Mouse (Mus musculus) forebrain, embryonic 10.5 days (tissue): Measurements from ENCODE around the gene Exosc5. TPM values are rescaled to one million over a fixed set of nuclear protein-coding genes. Genes with fewer than 3 reads are reported as not detected.
A peak's percentile ranks its signal among the peaks of the same experiment; 100 is the strongest.

Experiments used
- DNase-seq: peaks from one replicate; pipeline ENCODE4 v3.0.0-alpha.2; 2017; ENCODE audit warnings: low spot score; ENCODE audit errors: extremely low spot score
- H3K27ac ChIP-seq: fragments of 300-500 bp; sonication (generic); 2 replicates; pipeline ENCODE4 v1.5.1; 2016; ENCODE audit warnings: mild to moderate bottlenecking
- H3K27me3 ChIP-seq: fragments of 300-500 bp; sonication (generic); 2 replicates; pipeline ENCODE4 v1.6.1; 2016; ENCODE audit warnings: mild to moderate bottlenecking; ENCODE audit not compliant: poor library complexity, severe bottlenecking
- H3K36me3 ChIP-seq: fragments of 300-500 bp; sonication (generic); replicated peaks from 2 replicates; pipeline ENCODE4 v1.6.1; 2016; ENCODE audit warnings: mild to moderate bottlenecking, moderate library complexity
- H3K4me1 ChIP-seq: fragments of 300-500 bp; sonication (generic); 2 replicates; pipeline ENCODE4 v1.6.1; 2016
- H3K4me3 ChIP-seq: fragments of 300-500 bp; sonication (generic); 2 replicates; pipeline ENCODE4 v1.5.1; 2016; ENCODE audit warnings: mild to moderate bottlenecking, moderate library complexity
- H3K9me3 ChIP-seq: fragments of 300-500 bp; sonication (generic); 2 replicates; pipeline ENCODE4 v1.6.1; 2016; ENCODE audit warnings: mild to moderate bottlenecking, moderate library complexity
- WGBS: fragments of 180-500 bp; shearing (Covaris S2); methylation state at CpG from one replicate; pipeline ENCODE4 v1.1.7; 2016; 5-methylcytosine and 5-hydroxymethylcytosine counted together
- polyA plus RNA-seq: library from polyadenylated mRNA; unstranded; fragments of >200 nt; fragmentation: Nextera tagmentation; extraction: Ambion mirVana; gene quantifications from 2 replicates; pipeline ENCODE4 v1.2.1, GENCODE M21; 2016

The Exosc5 gene
- polyA plus RNA-seq, 1 experiment from 2014 or later: 82.1 TPM

DNA sequence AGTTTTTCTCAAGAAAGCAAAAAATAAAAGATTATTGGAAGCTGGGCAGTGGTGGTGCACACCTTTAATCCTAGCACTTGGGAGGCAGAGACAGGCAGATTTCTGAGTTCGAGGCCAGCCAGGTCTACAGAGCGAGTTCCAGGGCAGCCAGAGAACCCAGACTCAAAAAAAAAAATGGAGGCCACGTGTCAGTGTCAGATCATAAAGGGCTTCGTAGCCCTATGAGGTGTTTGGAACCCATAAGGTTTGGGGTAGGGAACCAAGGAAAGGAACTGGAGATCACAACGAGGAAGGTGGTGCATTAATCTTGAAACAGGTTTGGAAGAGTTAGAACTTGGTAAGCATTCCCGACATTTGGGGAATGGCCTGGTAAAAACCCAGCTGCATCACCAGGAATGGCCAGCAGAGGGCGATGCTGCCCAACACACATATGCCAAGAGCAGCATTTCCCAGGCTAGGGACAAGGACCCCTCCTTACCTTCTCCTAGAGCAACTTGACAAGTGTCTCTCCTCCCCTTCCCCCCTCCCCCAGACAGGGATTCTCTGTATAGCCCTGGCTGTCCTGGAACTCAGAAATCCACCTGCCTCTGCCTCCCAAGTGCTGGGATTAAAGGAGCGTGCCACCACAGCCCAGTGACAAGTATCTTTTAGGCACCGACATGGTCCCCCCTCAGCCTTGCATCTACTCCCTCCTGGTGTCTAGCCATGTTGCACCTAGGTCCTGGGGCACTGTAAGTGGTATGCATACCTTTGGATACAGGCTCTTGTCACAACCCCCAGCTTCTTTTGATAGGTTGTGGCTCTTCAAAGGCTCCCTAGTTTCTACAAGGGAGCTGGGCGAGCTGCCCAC lies 61.0 kb downstream of the Exosc5 start:
- Histone ChIP-seq H3K4me1 (peaks cover 20% of the 10 kb centered on the region), H3K27ac (no peak overlapping the region), H3K27me3 (no peaks in the 10 kb centered on the region), H3K36me3 (peaks cover 71% of the 10 kb centered on the region), H3K4me3 (peak overlapping the region; percentile 72; the same call in 1 of the 2 replicates), H3K9me3 (no peaks in the 10 kb centered on the region)
- peak; percentile 80 for DNase-seq
- 61% methylated on average over 10 of the region's 10 CpGs for WGBS

DNA sequence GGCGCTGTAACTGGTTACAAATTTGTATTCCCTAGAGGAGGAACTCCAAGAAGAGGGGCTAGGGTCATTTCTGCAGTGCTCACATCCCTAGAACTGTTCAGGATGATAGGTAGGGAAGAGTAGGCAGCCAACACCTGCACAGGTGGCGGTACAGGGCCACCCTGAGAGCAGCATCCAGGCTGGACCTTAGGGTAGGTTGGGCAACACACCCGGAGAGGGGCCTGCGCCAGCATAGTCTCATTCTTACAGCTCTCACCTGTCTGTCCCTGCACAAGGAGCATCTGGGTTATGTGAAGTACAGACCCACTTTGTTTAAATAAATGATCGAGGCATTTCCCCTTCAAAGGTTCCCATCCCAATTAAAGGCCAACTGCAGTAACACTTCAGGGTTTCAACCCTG lies 61.8 kb downstream of the Exosc5 start:
- no peaks in the 10 kb centered on the region for H3K9me3 ChIP-seq
- DNase-seq: no peak
- H3K4me3 ChIP-seq: no peak overlapping the region
- no peaks in the 10 kb centered on the region for H3K27me3 ChIP-seq
- H3K36me3 ChIP-seq: peaks cover 71% of the 10 kb centered on the region
- no peak overlapping the region for H3K27ac ChIP-seq
- 91% methylated on average over 5 of the region's 5 CpGs for WGBS
- peaks cover 20% of the 10 kb centered on the region for H3K4me1 ChIP-seq

Other genes starting within 250 kb of the Exosc5 start
- 0.43 and 0.71 TPM in 2 replicates for gene Cxcl17, start 246.3 kb upstream of the Exosc5 start, polyA plus RNA-seq
- 0.81 and 0.91 TPM in 2 replicates for gene Ceacam1, start 181.6 kb upstream of the Exosc5 start, polyA plus RNA-seq
- not detected in 2 replicates for gene Ceacam2, start 119.3 kb upstream of the Exosc5 start, polyA plus RNA-seq
- not detected in 2 replicates for gene Erich4, start 43.3 kb upstream of the Exosc5 start, polyA plus RNA-seq
- gene Dmac2, start 39.8 kb upstream of the Exosc5 start, polyA plus RNA-seq: 26.9 and 27.0 TPM in 2 replicates
- 0.79 and 1.1 TPM in 2 replicates for gene B3gnt8, start 32.5 kb upstream of the Exosc5 start, polyA plus RNA-seq
- gene Bckdha, start 183 bp upstream of the Exosc5 start, polyA plus RNA-seq: 42.5 and 44.0 TPM in 2 replicates
- gene Tmem91, start 16.0 kb downstream of the Exosc5 start, polyA plus RNA-seq: 2.2 and 3.2 TPM in 2 replicates
- 36.9 and 38.1 TPM in 2 replicates for gene B9d2, start 21.6 kb downstream of the Exosc5 start, polyA plus RNA-seq
- gene Tgfb1, start 27.8 kb downstream of the Exosc5 start, polyA plus RNA-seq: 0.89 and 1.2 TPM in 2 replicates
- gene Ccdc97, start 59.9 kb downstream of the Exosc5 start, polyA plus RNA-seq: 28.7 and 29.6 TPM in 2 replicates
- 59.2 and 60.5 TPM in 2 replicates for gene Hnrnpul1, start 95.6 kb downstream of the Exosc5 start, polyA plus RNA-seq
- 19.3 and 19.5 TPM in 2 replicates for gene Axl, start 129.5 kb downstream of the Exosc5 start, polyA plus RNA-seq
- gene Cyp2s1, start 157.7 kb downstream of the Exosc5 start, polyA plus RNA-seq: 0.17 and 0.28 TPM in 2 replicates
- not detected in 2 replicates for gene Cyp2b10, start 238.5 kb downstream of the Exosc5 start, polyA plus RNA-seq